Mouse (Mus musculus): ENCODE measurements around the gene Lrrc32.

DNA sequence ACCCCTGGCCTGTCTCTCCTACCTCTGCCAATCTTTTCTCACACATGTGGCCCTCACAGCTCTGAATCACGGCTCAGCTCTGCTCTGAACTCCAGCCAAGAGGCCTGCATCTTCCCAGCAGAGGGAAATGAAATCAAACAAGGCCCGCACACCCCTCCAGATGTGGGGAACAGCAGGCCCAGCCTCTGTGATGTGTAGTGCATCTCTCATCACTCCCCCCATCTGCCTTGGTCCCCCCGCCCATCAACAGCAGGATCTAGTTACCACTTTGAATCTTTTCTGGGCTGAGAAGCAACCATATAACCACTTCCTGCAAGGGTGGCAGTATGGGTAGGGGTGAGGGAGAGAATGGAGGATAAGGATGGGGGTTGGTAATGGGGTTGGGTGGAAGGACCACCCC is 20.0 kb upstream of the Lrrc32 start:
- TF ChIP-seq POLR2A (IDR thresholded peaks at IDR 0.05; ENCODE audit: low read depth, low read length): no peak
- TF ChIP-seq CTCF (IDR thresholded peaks at IDR 0.05; ENCODE audit: extremely low read depth, insufficient read depth, insufficient read length, insufficient replicate concordance): no peak
